Mouse (Mus musculus): Measurements from ENCODE around the gene Nbeal1.

DNA sequence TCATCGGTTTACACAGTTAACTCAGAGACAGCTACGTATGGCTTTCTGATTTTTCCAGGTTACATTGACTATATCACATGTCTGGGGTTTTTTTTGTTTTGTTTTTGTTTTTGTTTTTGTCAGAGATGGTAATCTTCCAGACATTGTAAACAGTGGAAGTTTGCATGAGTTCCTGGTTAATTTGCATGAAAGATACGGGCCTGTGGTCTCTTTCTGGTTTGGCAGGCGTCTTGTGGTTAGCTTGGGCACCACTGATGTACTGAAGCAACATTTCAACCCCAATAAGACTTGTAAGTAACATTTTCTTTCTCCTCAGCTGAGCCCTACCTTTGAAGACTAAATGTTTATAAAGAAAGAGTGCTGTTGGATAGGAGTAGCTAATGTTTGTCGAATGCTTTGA, 172.4 kb downstream of the Nbeal1 start:
- TF ChIP-seq MAFK (IDR thresholded peaks at IDR 0.05; ENCODE audit: insufficient read depth, low read depth, low read length) (no peak), HCFC1 (IDR thresholded peaks at IDR 0.05; ENCODE audit: borderline replicate concordance, insufficient read depth, low read length) (no peak)
